ENCODE assay signal across 12 mouse cellular contexts in genomic region chr4:45578554-45579370, GRCm38 (mm10). TPM values are rescaled to one million over a fixed set of nuclear protein-coding genes. Genes with fewer than 3 reads are reported as not detected.
A peak's percentile ranks its signal among the peaks of the same experiment; 100 is the strongest.
DNase-seq lines count a peak whose midpoint lies in the region; ATAC-seq and TF ChIP-seq lines count a peak whose summit lies in the region.
"Had no signal": no experiment of that assay in that cellular context is flagged by ENCODE, and none has a peak within 500 bp of the region (broad histone marks: within the 10 kb centered on the region; RNA-seq: fewer than 3 reads in every experiment).

No protein-coding gene starts in this region.

- DNase-seq in ES-E14 (ENCODE audit: low read depth, low spot score), result no peak
- DNase-seq in kidney, adult 11 months, result peak; percentile 50
- no peak for DNase-seq in limb, embryonic 14.5 days (ENCODE audit: low spot score)
- no peak for DNase-seq in thymus, postnatal 0 days (ENCODE audit: low spot score)
- DNase-seq in frontal cortex, postnatal 14 days (ENCODE audit: low spot score in 2 of 2), result no peak
- no peak for DNase-seq in right cerebral cortex, postnatal 36 days (ENCODE audit: low spot score in 2 of 2)
- no peak for DNase-seq in left cerebral cortex, adult 2 months (ENCODE audit: extremely low spot score in 1 of 2, low spot score in 2 of 2)
- DNase-seq: right cerebral cortex, postnatal 4 days; thymus, postnatal 25 days had no signal

- H3K36me3 ChIP-seq in E14TG2a.4 (ENCODE audit: insufficient read depth, low read length) (no peaks in the 10 kb centered on the region), ES-E14 (ENCODE audit: control insufficient read depth, insufficient read depth, low read length, poor library complexity, severe bottlenecking) (no peaks in the 10 kb centered on the region)
- no peaks in the 10 kb centered on the region for H3K36me3 ChIP-seq in limb, embryonic 14.5 days (ENCODE audit: control insufficient read depth, insufficient read depth, low read length)
- H3K36me3 ChIP-seq: heart, embryonic 13.5 days had no signal

- no peak for TF ChIP-seq POLR2A in limb, embryonic 14.5 days (IDR thresholded peaks at IDR 0.05; ENCODE audit: borderline replicate concordance, extremely low read depth, insufficient read depth, insufficient read length)

- H3K9me3 ChIP-seq in E14TG2a.4 (ENCODE audit: low read length), result no peaks in the 10 kb centered on the region
- H3K9me3 ChIP-seq in ES-E14 (ENCODE audit: control insufficient read depth, insufficient read depth, low read depth, low read length), result no peaks in the 10 kb centered on the region
- H3K9me3 ChIP-seq in limb, embryonic 14.5 days (ENCODE audit: control insufficient read depth, low read length), result no peaks in the 10 kb centered on the region
- H3K9me3 ChIP-seq: heart, embryonic 13.5 days had no signal

- WGBS in limb, embryonic 14.5 days, result 13% methylated on average over 20 of the region's 22 CpGs

- no peak overlapping the region for H3K4me2 ChIP-seq in limb, embryonic 14.5 days (replicated peaks; ENCODE audit: low read depth, low read length, severe bottlenecking)
- H3K4me2 ChIP-seq: heart, embryonic 13.5 days had no signal

- TF ChIP-seq CTCF in E14TG2a.4 (conservative IDR thresholded peaks at IDR 0.05; ENCODE audit: low read length), result no peak
- TF ChIP-seq CTCF in left cerebral cortex, adult 2 months (IDR thresholded peaks at IDR 0.05), result no peak

- intact Hi-C loops in left cerebral cortex, adult 2 months (cut with DNase I), result no loop called here

- ATAC-seq in limb, embryonic 14.5 days (ENCODE audit: low FRiP score, low read depth), result no peak
- ATAC-seq: Patski had no signal

- H3K27ac ChIP-seq in ES-E14 (ENCODE audit: insufficient read depth, low read depth, low read length, poor library complexity, severe bottlenecking), result no peak overlapping the region
- H3K27ac ChIP-seq in limb, embryonic 14.5 days (replicated peaks; ENCODE audit: low read depth, low read length), result no peak overlapping the region
- no peak overlapping the region for H3K27ac ChIP-seq in left cerebral cortex, adult 2 months
- H3K27ac ChIP-seq: heart, embryonic 13.5 days had no signal

- in situ Hi-C loops in ES-E14 (cut with MboI; ENCODE audit: low sequenced_read_pairs in 2 of 2, unreplicated experiment in 2 of 2), result no loop called here

- H3K4me3 ChIP-seq in E14TG2a.4 (replicated peaks; ENCODE audit: low read length) (0 out of 2 replicates have a peak overlapping the region, but pooled peaks have one; percentile 10), ES-E14 (ENCODE audit: insufficient read depth in 1 of 2, low read depth in 1 of 2, low read length in 2 of 2, poor library complexity in 1 of 2, severe bottlenecking in 1 of 2) (0 out of 4 replicates have a peak overlapping the region, but pooled peaks of 1 of the 2 experiments have one; percentile 21)
- no peak overlapping the region for H3K4me3 ChIP-seq in limb, embryonic 14.5 days (replicated peaks; ENCODE audit: low read length)
- H3K4me3 ChIP-seq in left cerebral cortex, adult 2 months, result no peak overlapping the region
- H3K4me3 ChIP-seq: heart, embryonic 13.5 days had no signal

- H3K9ac ChIP-seq in ES-E14 (ENCODE audit: insufficient read depth, low read depth, low read length, poor library complexity, severe bottlenecking), result no peak overlapping the region
- 0 out of 2 replicates have a peak overlapping the region, but pooled peaks have one; percentile 21 for H3K9ac ChIP-seq in limb, embryonic 14.5 days (ENCODE audit: low read depth, low read length, severe bottlenecking)
- H3K9ac ChIP-seq: heart, embryonic 13.5 days had no signal

- peaks cover 32% of the 10 kb centered on the region for H3K27me3 ChIP-seq in E14TG2a.4 (ENCODE audit: insufficient read depth, low read length)
- no peaks in the 10 kb centered on the region for H3K27me3 ChIP-seq in limb, embryonic 14.5 days (ENCODE audit: control insufficient read depth, insufficient read depth, low read length)
- H3K27me3 ChIP-seq: heart, embryonic 13.5 days; Patski had no signal

- H3K4me1 ChIP-seq in E14TG2a.4 (replicated peaks; ENCODE audit: low read depth, low read length) (peaks cover 45% of the 10 kb centered on the region), ES-E14 (ENCODE audit: control insufficient read depth in 2 of 2, insufficient read depth in 2 of 2, low read length in 2 of 2, poor library complexity in 1 of 2) (peaks cover 9 to 19% of the 10 kb centered on the region in 2 experiments; a peak in 3 of 4 replicates)
- peaks cover 19% of the 10 kb centered on the region for H3K4me1 ChIP-seq in limb, embryonic 14.5 days (ENCODE audit: control insufficient read depth, insufficient read depth, low read length)

TF ChIP-seq in ES-E14, 5 proteins besides CTCF, POLR2A, EP300 and RAD21:
- no peak for TF ChIP-seq ZNF384 (IDR thresholded peaks at IDR 0.05; ENCODE audit: low read depth, low read length)
- TF ChIP-seq CHD2 (IDR thresholded peaks at IDR 0.05; ENCODE audit: low read depth, low read length), result 0 out of 2 replicates have a peak, but pooled peaks have one; percentile 12

RNA-seq across cellular contexts. Expression of gene Shb, which starts 46.5 kb away (rescaled TPM):
- 15.0 and 15.9 TPM in 2 replicates for total RNA-seq in ES-E14 (2012; rRNA removed)
- polyA plus RNA-seq in limb, embryonic 14.5 days (2012; rRNA removed), result 19.0 and 20.9 TPM in 2 replicates
- 9.2 and 10.6 TPM in 2 replicates for polyA plus RNA-seq in limb, embryonic 14.5 days (2014; fragmentation: Nextera tagmentation; extraction: Ambion mirVana)
- polyA plus RNA-seq in thymus, postnatal 0 days (2015; fragmentation: Nextera tagmentation; extraction: Ambion mirVana), result 3.9 and 4.7 TPM in 2 replicates
- 10 to 100 TPM; 11.0 to 11.6 TPM for total RNA-seq in left cerebral cortex, adult 2 months (2021)
